Mouse (Mus musculus): ENCODE measurements around the gene Itsn2.

DNA sequence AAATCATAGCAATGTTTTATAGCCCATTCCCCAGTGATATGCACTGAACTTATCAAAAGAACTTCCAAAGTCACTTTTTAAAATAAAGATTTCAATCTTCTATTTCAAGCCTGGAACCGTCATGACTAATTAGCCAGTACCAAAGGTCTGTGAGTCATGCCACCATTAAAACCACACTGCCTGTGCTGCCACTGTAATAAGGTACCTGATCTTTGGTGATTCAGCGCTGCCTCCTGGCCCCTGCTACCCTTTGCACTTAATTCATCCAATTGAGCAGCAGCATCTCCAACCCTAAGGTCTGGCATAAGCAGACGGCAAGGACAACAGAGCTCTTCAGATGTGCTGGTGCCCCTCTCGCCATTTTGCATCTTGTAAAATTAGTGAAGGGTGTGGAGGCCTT, 18.4 kb upstream of the Itsn2 start:
- no peak for TF ChIP-seq CTCF (IDR thresholded peaks at IDR 0.05; ENCODE audit: low read depth, low read length)
- TF ChIP-seq POLR2AphosphoS5 (IDR thresholded peaks at IDR 0.05; ENCODE audit: insufficient replicate concordance, low read depth, low read length): no peak
- no peak for TF ChIP-seq GATA1 (IDR thresholded peaks at IDR 0.05; ENCODE audit: borderline replicate concordance, low read length)
- no peak for TF ChIP-seq TAL1 (conservative IDR thresholded peaks at IDR 0.05; ENCODE audit: low read depth, low read length)
- no peak for TF ChIP-seq GATA2 (IDR thresholded peaks at IDR 0.05; ENCODE audit: borderline replicate concordance, low read depth, low read length)

Measured in G1E (cell line).